Mouse (Mus musculus): ENCODE data around the gene Htr1b. TPM values are rescaled to one million over a fixed set of nuclear protein-coding genes. Genes with fewer than 3 reads are reported as not detected.

Htr1b gene
- 8.2 and 9.3 TPM in 2 replicates for total RNA-seq (2014; rRNA removed)
- polyA plus RNA-seq (2015; fragmentation: Nextera tagmentation; extraction: Ambion mirVana), result 0.67 and 2.8 TPM in 2 replicates

DNA sequence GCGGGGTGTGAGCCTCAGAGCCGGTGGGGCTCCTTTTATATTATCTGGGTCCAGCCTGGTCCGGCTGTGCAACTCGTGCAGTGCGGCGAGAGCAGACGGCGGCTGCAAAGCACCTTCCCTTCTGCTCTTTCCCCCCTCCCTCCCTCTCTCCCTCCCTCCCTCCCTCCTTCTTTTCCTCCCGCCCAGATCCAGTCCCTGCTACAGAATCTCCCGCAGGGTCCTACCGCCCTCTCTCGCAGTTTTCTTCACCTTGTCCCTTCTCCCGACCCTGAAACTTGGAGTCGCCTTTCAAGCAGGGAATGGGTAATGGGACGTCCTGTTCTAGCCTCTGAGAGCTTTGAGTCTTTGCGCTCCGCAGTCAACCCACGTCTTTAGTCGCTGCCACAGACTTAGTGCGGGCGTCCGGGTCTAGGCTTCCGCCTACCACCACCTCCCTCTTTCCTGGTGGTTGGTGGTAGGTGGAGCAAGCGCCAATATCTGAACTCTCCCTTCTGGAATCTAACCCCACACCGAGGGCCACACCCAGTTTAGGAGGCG is at the start of gene Htr1b:
TSS of gene Htr1b (minus strand) at position 392 of the 537 bp plus-strand sequence.
- WGBS, result under 1% methylated on average over 26 of the region's 26 CpGs
- peak within 1 kb of the TSS; percentile 63 for H3K9ac ChIP-seq
- H3K4me3 ChIP-seq (ENCODE audit: low read depth, low read length), result peak within 1 kb of the TSS; percentile 71
- TF ChIP-seq CTCF (IDR thresholded peaks at IDR 0.05; ENCODE audit: low read depth), result no peak
- H3K4me1 ChIP-seq (ENCODE audit: insufficient read depth), result peaks cover 2% of the 10 kb centered on the region; the same call in 1 of the 2 replicates
- H3K27me3 ChIP-seq (ENCODE audit: insufficient read depth, low read length), result peaks cover 13% of the 10 kb centered on the region
- peak within 1 kb of the TSS; percentile 99 for H3K4me2 ChIP-seq (ENCODE audit: low read depth)
- H3K9me3 ChIP-seq (ENCODE audit: low read length), result no peaks in the 10 kb centered on the region
- peak within 1 kb of the TSS; percentile 45 for H3K27ac ChIP-seq (ENCODE audit: low read depth, low read length)
- H3K36me3 ChIP-seq (ENCODE audit: insufficient read depth), result no peaks in the 10 kb centered on the region
- DNase-seq (peak; percentile 63), ATAC-seq (peak; percentile 82)

DNA sequence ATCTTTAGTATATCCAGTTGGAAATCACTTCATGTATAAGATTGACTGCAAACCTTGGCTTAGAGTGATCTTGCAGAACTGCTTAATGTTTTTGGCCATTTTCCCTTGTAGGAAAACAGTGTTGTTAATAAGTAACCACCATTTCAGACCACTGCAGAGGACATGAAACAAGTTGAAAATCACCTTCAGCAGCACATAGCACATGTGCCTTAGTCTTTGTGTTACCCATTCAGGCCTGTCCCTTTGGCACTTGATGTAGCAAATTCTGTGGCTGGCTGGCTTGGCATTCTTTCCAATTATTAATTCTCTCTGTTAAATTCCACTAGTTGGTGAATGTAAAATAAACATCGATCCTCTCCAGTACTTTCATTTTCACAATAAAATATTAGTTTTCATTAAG is 43.1 kb upstream of the Htr1b start:
- Histone ChIP-seq H3K4me2 (ENCODE audit: low read depth) (no peak overlapping the region), H3K4me1 (ENCODE audit: insufficient read depth) (no peaks in the 10 kb centered on the region), H3K4me3 (ENCODE audit: low read depth, low read length) (no peak overlapping the region), H3K27me3 (ENCODE audit: insufficient read depth, low read length) (no peaks in the 10 kb centered on the region), H3K9me3 (ENCODE audit: low read length) (no peaks in the 10 kb centered on the region), H3K9ac (no peak overlapping the region), H3K27ac (ENCODE audit: low read depth, low read length) (no peak overlapping the region), H3K36me3 (ENCODE audit: insufficient read depth) (no peaks in the 10 kb centered on the region)
- no peak for ATAC-seq
- DNase-seq, result no peak
- WGBS, result 91% methylated on average over 1 of the region's 1 CpGs
- TF ChIP-seq CTCF (IDR thresholded peaks at IDR 0.05; ENCODE audit: low read depth), result no peak

DNA sequence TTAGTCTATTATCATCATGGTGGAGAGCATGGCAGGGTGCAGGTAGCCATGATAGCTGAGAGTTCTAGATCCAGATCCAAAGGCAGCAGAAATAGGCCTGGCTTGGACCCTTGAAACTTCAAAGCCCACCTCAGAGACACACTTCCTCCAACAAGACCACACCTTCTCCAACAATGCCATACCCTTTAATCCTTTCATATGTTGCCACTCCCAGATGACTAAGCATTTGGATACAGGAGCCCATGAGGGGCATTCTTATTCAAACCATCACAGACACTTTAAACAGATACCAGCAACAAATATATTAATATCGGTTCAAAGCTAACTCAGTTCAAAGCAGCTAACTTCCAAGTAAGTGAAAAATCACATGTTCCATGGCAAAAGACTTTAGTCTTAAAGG is 3.9 kb upstream of the Htr1b start:
- Histone ChIP-seq H3K36me3 (ENCODE audit: insufficient read depth) (no peaks in the 10 kb centered on the region), H3K4me1 (ENCODE audit: insufficient read depth) (no peaks in the 10 kb centered on the region), H3K9ac (no peak overlapping the region), H3K27me3 (ENCODE audit: insufficient read depth, low read length) (peaks cover 5% of the 10 kb centered on the region), H3K4me2 (ENCODE audit: low read depth) (no peak overlapping the region), H3K27ac (ENCODE audit: low read depth, low read length) (no peak overlapping the region), H3K9me3 (ENCODE audit: low read length) (no peaks in the 10 kb centered on the region), H3K4me3 (ENCODE audit: low read depth, low read length) (no peak overlapping the region)
- DNase-seq (no peak), ATAC-seq (no peak)
- 86% methylated on average over 1 of the region's 1 CpGs for WGBS
- no peak for TF ChIP-seq CTCF (IDR thresholded peaks at IDR 0.05; ENCODE audit: low read depth)

- Histone ChIP-seq H3K9me3 (ENCODE audit: low read length) (no peaks in the 10 kb centered on the region), H3K9ac (no peak overlapping the region), H3K4me3 (ENCODE audit: low read depth, low read length) (peak overlapping the region; percentile 14; the same call in 1 of the 2 replicates), H3K27ac (ENCODE audit: low read depth, low read length) (no peak overlapping the region), H3K4me1 (ENCODE audit: insufficient read depth) (peaks cover 2% of the 10 kb centered on the region; the same call in 1 of the 2 replicates), H3K27me3 (ENCODE audit: insufficient read depth, low read length) (peaks cover 13% of the 10 kb centered on the region), H3K36me3 (ENCODE audit: insufficient read depth) (no peaks in the 10 kb centered on the region), H3K4me2 (ENCODE audit: low read depth) (peak overlapping the region; percentile 99)
- no peak for ATAC-seq
- 8% methylated on average over 8 of the region's 8 CpGs for WGBS
- DNase-seq, result peak; percentile 59
- peak; percentile 71 for TF ChIP-seq CTCF (IDR thresholded peaks at IDR 0.05; ENCODE audit: low read depth)
These were observed 1.5 kb upstream of the Htr1b start for GRCm38 (mm10) chr9:81635109-81635508.

DNA sequence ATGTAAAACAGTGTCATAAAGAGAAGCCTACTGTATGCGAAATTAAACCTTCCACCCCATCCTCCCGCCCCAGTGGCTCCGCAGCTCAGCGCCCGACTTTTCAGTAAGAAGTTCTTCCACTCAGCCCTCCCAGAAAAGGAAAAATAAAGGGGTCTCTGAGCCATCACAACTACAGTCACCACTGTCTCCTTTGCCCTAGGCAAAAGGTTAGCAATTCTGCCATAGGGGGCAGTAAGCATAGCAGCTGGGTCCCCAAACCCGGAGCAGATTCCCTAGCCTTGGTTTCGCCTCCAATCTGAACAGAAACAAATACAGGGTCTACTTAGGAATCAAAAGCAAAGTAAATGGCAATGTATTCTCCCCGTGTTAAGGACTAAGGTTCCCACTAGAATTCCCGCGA is 535 bp upstream of the Htr1b start:
- H3K9ac ChIP-seq, result peak overlapping the region; percentile 63; the same call in 1 of the 2 replicates
- no peaks in the 10 kb centered on the region for H3K36me3 ChIP-seq (ENCODE audit: insufficient read depth)
- WGBS, result 2% methylated on average over 10 of the region's 10 CpGs
- peak; percentile 14; the same call in 1 of the 2 replicates for ATAC-seq
- peak overlapping the region; percentile 71 for H3K4me3 ChIP-seq (ENCODE audit: low read depth, low read length)
- no peaks in the 10 kb centered on the region for H3K9me3 ChIP-seq (ENCODE audit: low read length)
- peaks cover 13% of the 10 kb centered on the region for H3K27me3 ChIP-seq (ENCODE audit: insufficient read depth, low read length)
- H3K4me1 ChIP-seq (ENCODE audit: insufficient read depth), result peaks cover 2% of the 10 kb centered on the region; the same call in 1 of the 2 replicates
- peak; percentile 32; the same call in 1 of the 2 replicates for TF ChIP-seq CTCF (IDR thresholded peaks at IDR 0.05; ENCODE audit: low read depth)
- H3K4me2 ChIP-seq (ENCODE audit: low read depth), result peak overlapping the region; percentile 99
- H3K27ac ChIP-seq (ENCODE audit: low read depth, low read length), result peak overlapping the region; percentile 22; the same call in 1 of the 2 replicates
- peak; percentile 23 for DNase-seq

DNA sequence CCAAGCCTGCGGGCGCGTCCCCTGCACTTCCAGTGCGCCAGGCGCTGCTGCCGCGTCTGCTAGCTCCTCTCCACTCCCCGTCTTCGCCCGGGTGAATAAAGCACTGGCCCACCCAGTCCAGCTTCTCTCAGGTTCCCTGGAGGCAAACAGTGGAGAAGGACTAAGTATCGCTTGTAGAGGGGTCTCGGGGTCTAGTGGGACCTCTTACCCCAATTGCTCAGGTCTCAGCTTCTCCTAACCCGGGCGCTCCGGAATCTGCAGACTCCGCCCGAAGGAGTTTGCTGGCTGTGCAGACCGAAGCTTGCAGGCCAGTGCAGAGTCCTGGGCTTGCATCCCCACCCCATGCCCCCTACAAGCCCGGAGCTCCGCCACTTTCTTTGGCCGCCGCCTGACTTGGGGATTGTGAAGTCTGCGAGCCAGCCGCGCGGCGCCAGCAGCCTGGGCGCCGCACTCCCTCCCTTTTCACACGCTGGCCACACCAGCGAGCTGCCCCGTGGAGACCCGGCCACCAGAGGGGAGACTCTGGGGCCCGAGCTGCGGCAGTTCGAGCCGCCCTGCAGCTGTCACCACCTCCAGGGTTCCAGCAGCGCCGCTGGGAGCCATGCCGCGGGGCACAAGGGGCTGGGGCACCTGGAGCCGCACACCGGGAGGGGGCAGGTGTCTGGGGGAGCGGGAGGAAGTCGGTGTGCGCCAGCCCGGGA is 742 bp downstream of the Htr1b start:
- Histone ChIP-seq H3K4me3 (ENCODE audit: low read depth, low read length) (peak overlapping the region; percentile 71), H3K4me2 (ENCODE audit: low read depth) (peak overlapping the region; percentile 99), H3K9me3 (ENCODE audit: low read length) (no peaks in the 10 kb centered on the region), H3K4me1 (ENCODE audit: insufficient read depth) (peaks cover 2% of the 10 kb centered on the region; the same call in 1 of the 2 replicates), H3K27ac (ENCODE audit: low read depth, low read length) (peak overlapping the region; percentile 45; the same call in 1 of the 2 replicates), H3K36me3 (ENCODE audit: insufficient read depth) (no peaks in the 10 kb centered on the region), H3K9ac (peak overlapping the region; percentile 63), H3K27me3 (ENCODE audit: insufficient read depth, low read length) (peaks cover 13% of the 10 kb centered on the region)
- under 1% methylated on average over 47 of the region's 47 CpGs for WGBS
- no peak for TF ChIP-seq CTCF (IDR thresholded peaks at IDR 0.05; ENCODE audit: low read depth)
- ATAC-seq (peak; percentile 48), DNase-seq (no peak)

All from forebrain, postnatal 0 days (tissue).